Mouse (Mus musculus): ENCODE data around the gene Shb.

GRCm38 (mm10) chr4:45558211-45558610 is 25.9 kb upstream of the Shb start:
- TF ChIP-seq CTCF (IDR thresholded peaks at IDR 0.05; ENCODE audit: low read depth) (no peak), EP300 (IDR thresholded peaks at IDR 0.05; ENCODE audit: low read depth) (no peak)
